Mouse (Mus musculus) frontal cortex, postnatal 36 days (tissue): Measurements from ENCODE around the gene Cd55.
A peak's percentile ranks its signal among the peaks of the same experiment; 100 is the strongest.
"Not testable (repeated sequence)": the region's sequence is repeated elsewhere in the genome, so short reads cannot be mapped to it uniquely, and the experiment has no call there.

Experiments used
- DNase-seq, 2 experiments: peaks; one replicate each; pipeline ENCODE4 v3.0.0; 2022; ENCODE audit warnings: low spot score in 2 of 2

Gene Cd55

DNA sequence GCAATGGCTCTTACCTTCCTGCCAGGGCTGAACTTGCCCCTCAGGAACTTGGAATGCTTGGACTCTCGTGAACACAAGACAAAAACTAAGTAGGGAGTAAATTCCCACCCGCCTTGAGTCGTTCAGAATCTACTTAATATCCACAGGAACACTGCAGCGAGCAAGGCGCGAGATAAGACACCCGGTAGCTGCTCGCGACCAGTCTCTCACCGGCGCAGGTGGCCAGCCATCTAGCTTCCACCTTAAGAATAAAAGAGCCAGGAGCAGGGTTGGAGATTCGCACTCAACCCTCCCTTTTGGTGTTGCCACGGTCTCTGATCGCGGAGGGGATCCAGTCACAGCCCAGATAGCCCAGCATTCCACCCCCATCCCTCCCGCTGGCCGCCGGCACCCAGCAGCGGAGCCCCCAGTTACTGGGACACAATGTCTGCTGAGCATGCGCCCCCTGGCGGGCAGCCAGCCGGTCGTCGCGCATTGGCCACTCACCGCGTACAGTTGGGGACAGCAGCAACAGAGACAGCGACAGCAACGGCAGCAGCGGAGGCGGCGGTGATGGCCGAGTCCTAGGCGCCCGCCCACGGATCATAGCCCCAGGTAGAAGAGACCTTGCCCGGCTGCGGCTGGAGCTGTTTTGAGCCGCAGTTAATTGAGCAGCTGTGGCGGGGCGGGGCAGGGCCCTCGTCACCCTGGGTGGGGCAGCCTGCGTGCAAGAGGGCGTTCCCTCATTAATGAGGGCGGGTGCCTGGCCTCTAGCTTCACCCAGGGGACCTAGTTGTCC is at the start of gene Cd55:
Cd55 (minus strand) TSS at position 661 of the 778 bp plus-strand sequence.
- peak; percentile 88 to 89 for DNase-seq

- no peak for DNase-seq
Measured at GRCm38 (mm10) chr1:130511823-130512370, 49.4 kb upstream of the Cd55 start.

GRCm38 (mm10) chr1:130508957-130509350 is 46.4 kb upstream of the Cd55 start:
- no peak for DNase-seq

DNA sequence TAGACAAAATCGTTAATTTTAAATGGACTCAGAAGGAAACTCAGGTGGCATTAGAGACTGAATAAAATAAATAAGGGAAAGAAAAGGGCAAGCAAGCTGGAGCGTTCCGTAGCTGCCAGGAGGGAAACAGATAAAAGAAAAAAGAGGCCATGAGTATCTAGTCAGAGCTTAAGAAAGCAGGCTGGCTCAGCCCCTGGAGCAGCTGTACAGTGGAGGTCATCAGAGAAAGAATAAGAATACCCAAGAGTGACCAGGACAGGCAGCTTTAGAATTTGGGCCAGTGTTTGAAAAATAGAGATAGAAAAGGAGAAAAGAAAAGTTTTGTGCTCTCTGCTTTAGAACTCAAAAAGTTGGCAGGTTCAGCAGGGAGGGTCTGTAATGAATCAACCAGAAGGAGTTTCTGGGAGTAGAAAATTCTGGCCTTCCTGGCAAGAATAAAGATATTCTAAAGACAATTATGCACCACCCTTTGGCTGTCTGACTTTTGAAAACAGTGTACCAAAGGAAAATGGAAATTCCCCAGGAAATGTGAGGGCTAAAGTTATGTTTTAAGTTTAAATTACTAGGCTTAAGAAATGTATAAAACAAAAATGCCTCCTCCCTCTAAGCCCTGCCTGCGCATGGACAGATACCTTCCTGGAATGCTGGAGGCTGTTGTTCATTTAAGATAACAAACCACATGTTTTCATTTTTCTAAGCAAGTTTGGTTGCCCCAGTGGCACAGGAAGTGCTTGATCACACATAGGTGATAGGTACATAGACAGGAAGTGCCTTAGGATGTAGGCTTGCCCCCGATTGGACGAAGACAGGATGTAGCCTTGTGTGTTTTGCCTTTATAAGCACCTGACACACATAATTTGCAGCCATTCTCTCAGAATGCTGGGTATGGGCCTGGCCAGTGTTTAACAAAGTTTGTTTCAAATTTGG is 45.7 kb upstream of the Cd55 start:
- DNase-seq = no peak

DNA sequence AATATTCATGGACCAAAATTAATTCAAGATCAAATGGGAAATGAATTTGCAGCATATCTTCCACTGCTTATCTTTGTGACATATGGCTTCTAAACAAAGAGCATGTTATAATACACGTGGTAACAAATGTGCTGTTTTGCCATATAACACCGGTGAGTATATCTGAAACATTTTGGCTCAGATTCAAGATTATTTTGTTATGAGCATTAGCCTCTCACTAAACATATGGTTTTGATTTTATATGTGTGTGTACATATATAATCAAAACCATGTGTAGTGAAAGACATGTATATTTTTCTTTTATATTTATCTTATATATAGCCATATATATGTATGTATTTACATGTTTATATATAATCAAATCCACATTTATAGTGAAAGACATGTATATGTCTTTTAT is 44.9 kb upstream of the Cd55 start:
- no peak for DNase-seq

DNA sequence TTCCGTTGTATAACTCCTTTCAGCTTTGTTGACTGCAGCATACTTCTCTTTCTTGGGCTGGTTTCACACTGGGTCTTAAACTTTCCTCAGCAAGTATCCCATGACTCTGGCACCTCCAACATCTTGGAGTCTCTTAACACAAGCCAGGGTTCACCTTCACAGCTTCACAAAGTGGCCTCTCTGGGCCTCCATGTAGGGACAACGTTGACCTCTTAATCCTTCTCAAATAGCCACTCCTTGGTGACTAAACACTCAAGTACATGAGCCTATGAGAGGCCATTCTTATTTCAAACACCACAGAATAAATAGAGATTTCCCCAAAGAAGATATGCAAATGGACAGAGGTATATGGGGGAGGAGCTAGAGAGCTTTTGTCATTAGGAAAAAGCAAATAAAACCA is 37.4 kb upstream of the Cd55 start:
- DNase-seq = no peak

DNA sequence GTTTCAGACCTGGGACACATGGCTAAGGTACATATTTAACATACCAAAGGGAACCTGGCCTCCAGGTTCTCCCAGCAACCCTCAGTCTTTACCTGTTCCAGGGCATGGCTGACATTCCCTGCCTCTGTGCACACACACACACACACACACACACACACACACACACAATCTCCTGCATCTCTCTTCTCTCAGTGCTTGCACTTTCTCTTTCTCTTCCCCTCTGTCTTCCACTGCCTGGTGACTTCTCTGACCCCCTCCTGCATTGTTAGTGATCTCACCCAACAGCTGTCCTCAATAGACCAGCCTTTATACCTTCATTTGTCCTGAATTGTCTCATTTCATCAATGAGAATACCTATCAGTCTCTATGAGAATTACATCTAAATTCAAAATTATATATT is 35.8 kb upstream of the Cd55 start:
- DNase-seq = no peak

DNA sequence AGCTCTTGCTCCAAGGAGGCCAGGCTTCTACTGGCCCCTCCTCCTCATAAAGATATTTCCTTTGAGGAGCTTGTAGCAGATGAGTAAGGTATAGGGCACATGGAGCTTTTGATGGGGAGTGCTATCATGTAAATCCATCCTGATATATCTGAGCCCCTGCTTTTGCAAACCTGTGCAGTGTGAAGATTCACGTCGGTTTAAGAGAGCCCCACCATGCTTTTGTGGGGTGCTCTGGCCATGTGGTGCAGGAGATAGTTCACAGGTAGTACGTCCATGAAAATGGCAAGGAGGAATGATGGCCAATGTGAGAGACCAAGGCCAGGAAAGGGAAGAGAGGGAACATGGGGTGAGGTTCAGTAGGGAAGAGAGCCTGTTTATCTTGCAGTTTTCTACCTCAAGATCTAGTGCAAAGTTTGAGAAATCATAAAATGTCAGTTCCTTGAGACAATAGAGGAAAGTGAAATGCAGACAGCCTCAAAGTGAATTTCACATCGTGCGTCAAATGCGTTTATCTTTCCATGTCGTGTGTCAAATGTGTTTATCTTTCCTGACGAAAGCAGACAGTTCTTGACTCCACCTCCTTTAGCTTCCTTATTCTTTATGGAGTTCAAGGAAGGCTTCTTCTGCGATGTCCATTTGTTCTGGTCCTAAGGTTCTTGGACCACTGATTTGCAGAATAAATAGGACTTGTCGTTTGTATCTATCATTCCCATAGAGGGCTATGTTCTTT is 24.4 kb upstream of the Cd55 start:
- DNase-seq = no peak

GRCm38 (mm10) chr1:130485828-130486620 is 23.5 kb upstream of the Cd55 start:
- no peak for DNase-seq

GRCm38 (mm10) chr1:130485376-130485775 is 22.8 kb upstream of the Cd55 start:
- no peak for DNase-seq

DNA sequence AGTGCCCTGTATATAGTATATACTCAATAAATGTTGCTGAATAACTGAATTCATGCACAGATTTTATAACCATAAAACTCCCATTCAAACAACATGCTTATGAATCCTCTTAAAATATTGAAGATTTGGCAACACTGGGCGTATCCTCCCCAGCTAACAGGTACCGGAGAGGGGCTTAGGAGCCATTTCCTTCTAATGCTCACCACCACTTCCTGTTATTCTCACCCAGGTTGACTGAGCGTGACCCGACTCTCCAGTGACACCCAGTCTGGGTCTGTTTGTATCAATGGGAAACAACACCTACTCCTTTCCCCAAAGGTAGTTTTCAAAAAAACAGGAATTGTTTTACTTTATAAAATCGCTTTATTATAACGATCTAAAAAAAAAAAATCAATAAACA is 12.4 kb upstream of the Cd55 start:
- no peak for DNase-seq

- no peak for DNase-seq
Measured at GRCm38 (mm10) chr1:130474226-130474625, 11.7 kb upstream of the Cd55 start.

GRCm38 (mm10) chr1:130470074-130470473 is 7.5 kb upstream of the Cd55 start:
- DNase-seq = no peak

GRCm38 (mm10) chr1:130467453-130467852 is 4.9 kb upstream of the Cd55 start:
- DNase-seq = no peak

- DNase-seq = no peak
Measured at GRCm38 (mm10) chr1:130464173-130464572, 1.6 kb upstream of the Cd55 start.

DNA sequence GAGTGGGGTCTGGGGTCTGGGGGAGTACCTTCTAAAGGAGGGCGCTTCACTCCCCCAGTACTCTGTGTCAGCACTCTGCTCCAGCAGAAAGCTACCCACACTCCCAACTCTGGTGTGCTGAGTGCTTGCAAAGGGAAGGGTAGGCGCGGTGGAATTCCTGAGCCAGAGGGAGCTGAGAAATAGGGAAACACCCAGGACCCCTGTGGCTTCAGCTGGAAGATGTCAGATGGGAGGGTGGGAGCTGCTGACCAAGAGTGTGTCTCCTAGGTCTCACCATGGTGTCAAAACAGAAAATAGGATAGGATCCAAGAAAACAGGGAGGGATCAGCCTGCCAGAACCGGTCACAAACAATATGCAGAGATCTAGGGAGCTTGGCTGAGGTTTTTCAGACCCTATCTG is 323 bp upstream of the Cd55 start:
- DNase-seq = no peak

- DNase-seq = no peak
Measured at GRCm38 (mm10) chr1:130455111-130455510, 7.4 kb downstream of the Cd55 start.

DNA sequence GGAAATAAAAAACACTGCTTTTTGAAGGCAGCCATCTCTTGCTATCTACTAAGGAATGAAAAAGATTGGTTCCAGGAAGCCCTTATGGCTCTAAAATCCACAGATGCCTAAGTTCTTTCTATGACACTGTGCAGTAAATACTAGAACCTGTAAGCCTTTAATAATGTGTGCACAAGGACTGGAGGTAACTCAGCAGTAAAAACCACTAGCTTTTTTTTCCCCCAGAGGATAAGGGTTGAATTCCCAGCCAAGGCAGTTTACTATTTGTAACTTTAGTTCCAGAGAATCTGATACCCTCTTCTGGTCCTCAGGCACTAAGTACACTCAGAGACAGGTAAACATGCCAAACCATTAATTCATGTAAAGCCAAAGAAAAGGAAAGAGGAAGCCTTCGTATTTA is 19.6 kb downstream of the Cd55 start:
- not testable (repeated sequence) for DNase-seq

- DNase-seq = no peak
Measured at GRCm38 (mm10) chr1:130430920-130431319, 31.6 kb downstream of the Cd55 start.

DNA sequence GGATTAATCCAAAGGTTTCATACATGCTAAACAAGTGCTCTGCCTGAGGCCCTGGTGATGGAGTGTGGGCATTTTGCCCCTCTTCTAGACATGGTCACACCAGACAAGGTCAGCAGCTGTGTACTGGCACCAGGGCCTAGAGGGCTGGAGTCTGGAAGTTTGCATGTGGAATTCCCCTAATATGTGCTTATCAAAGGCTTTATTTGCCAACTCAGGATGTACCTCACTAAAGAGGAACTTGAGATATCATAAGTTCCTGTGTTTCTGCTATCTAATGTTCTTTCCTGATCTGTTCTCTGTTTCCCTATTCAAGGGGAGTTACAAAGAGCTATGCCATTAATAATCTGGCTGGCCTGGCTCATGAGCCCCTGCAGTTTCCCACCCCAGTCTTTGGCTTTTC is 33.9 kb downstream of the Cd55 start:
- DNase-seq = not testable (repeated sequence)
